Mouse (Mus musculus) left cerebral cortex, postnatal 14 days (tissue): ENCODE results near the gene Lrrc57. TPM values are rescaled to one million over a fixed set of nuclear protein-coding genes. Genes with fewer than 3 reads are reported as not detected.
"Not testable (repeated sequence)": the region's sequence is repeated elsewhere in the genome, so short reads cannot be mapped to it uniquely, and the experiment has no call there.

Experiments
- DNase-seq, 2 experiments: peaks; one replicate each; pipeline ENCODE4 v3.0.0; 2021 to 2022; ENCODE audit warnings: low spot score in 2 of 2, mixed read lengths in 1 of 2
- intact Hi-C: fragments of 180-260 bp; cut with DNase I; formaldehyde crosslinking; loops from one replicate; pipeline ENCODE4 v1.15.1; 2025
- total RNA-seq, 2 experiments: library from RNA; stranded (reverse); gene quantifications; 2 replicates each; pipeline ENCODE4 v1.2.3; 2021

The Lrrc57 gene
- total RNA-seq, 2 experiments from 2014 or later, result 31.7 to 34.5 TPM

DNA sequence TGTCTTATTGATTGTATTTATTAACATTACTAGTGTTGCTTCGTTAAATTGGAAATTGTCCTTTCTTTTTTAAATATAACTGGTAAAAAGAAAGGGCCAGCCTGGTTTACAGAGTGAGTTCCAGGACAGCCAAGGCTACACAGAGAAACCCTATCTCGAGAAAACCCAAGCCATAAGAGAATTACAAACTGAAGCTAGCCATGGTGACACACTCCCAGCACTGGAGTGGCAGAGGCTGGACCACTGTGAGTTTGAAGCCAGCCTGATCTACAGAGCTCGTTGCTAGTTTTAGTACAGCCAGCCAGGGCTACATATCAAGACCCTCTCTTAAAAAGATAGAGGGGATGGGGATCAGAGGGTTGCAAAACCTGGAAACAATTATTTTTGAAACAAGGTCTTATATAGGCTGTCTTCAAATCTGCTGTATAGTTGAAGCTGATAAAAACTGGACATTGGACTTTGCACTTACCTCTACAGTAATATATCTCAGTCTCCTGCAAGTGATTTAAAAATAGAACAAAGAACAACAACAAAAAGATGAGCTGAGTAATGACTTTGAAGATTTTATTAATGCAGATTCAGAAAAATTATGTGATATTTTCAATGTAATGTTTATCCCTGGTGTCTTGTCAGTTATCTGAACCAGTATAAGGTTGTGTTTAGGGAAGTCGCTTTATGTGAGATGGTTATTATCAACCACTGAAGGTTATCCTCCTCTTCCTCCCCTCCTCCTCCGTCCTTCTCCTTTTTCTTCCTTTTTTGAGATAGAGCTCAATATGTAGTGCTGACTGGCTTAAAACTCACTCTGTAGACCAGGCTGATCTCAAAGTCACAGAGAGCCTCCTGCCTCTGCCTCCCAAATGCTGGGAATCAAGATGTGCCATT is 7.2 kb upstream of the Lrrc57 start:
- intact Hi-C loops, result no loop called here
- no peak for DNase-seq

GRCm38 (mm10) chr2:120606021-120606690 is 3.2 kb downstream of the Lrrc57 start:
- DNase-seq, result peak in 1 of 2 experiments; percentile 52
- intact Hi-C loops, result loop anchor here (5.0 kb wide), 1 partner anchor 39 kb away; the partner anchor contains the start of gene Snap23

GRCm38 (mm10) chr2:120599506-120599905 is 9.8 kb downstream of the Lrrc57 start:
- no peak for DNase-seq
- intact Hi-C loops, result no loop called here

GRCm38 (mm10) chr2:120597734-120598133 is 11.6 kb downstream of the Lrrc57 start:
- intact Hi-C loops, result no loop called here
- DNase-seq, result no peak

GRCm38 (mm10) chr2:120592227-120592626 is 17.1 kb downstream of the Lrrc57 start:
- no peak for DNase-seq
- intact Hi-C loops, result no loop called here

- intact Hi-C loops, result no loop called here
- peak; percentile 67 to 73 for DNase-seq
Measured at GRCm38 (mm10) chr2:120589759-120590158, 19.6 kb downstream of the Lrrc57 start.

- intact Hi-C loops, result no loop called here
- no peak for DNase-seq
Measured at GRCm38 (mm10) chr2:120578286-120578685, 31.0 kb downstream of the Lrrc57 start.

DNA sequence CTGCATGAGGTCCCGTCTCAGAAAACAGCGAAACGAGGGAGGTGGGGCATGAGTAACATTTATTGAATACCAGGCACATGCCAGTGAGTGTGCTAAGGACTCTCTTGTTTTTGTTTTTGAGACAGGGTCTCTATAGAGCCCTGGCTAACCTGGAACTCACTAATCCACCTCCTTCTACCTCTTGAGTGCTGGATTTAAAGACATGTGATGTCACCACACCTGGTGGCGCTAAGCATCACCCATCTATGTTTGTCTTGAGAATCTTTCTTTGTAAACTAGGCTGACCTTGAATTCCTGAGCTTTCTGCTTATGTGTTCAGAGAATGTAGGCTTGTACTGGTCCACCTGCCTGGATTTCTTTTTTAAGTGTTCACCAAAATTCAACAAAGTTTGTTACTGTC is 31.5 kb downstream of the Lrrc57 start:
- no peak for DNase-seq
- intact Hi-C loops, result no loop called here

GRCm38 (mm10) chr2:120575978-120576377 is 33.3 kb downstream of the Lrrc57 start:
- intact Hi-C loops, result no loop called here

DNA sequence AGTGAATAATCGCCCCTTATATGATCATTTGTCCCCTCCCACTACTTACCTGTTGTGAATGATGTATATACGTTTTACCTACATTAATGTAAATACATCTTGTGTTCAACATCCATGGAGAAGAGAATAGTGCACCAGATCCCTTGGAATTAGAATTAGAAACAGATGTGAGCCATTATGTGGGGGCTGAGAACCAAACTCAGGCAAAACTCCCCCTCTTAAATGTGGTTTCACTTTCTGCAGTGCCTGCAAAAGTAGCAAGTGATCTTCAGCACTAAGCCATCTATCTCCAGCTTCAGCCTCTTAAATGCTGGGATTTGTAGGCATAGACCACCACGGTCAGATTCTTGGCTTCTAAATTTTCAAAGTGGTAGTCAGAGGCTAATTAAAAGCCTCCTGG is 34.2 kb downstream of the Lrrc57 start:
- DNase-seq, result no peak
- intact Hi-C loops, result no loop called here

More at GRCm38 (mm10) chr2:120575978-120576377, 33.3 kb downstream of the Lrrc57 start:
- no peak for DNase-seq

DNA sequence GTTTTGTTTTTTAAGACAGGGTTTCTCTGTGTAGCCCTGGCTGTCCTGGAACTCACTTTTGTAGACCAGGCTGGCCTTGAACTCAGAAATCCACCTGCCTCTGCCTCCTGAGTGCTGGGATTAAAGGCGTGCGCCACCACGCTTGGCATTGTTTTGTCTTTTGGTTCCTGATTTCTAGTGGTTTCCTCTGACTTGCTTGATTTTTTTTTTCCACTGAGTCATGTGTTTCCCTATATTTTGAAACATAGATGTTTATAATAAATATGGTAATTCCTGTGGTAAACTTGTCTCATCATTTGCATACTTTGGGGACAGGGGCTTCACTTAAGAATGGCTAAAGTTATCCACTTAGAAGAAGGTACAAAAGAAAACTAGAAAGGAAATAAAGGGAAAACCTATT is 37.2 kb downstream of the Lrrc57 start:
- DNase-seq, intact Hi-C loops: not testable (repeated sequence)

GRCm38 (mm10) chr2:120571081-120571480 is 38.2 kb downstream of the Lrrc57 start:
- DNase-seq, result no peak
- intact Hi-C loops, result no loop called here

GRCm38 (mm10) chr2:120567798-120568320 is 41.5 kb downstream of the Lrrc57 start:
- no peak for DNase-seq
- intact Hi-C loops, result loop anchor here (5.0 kb wide), 1 partner anchor 39 kb away; the partner anchor contains the start of genes Haus2 and Lrrc57

DNA sequence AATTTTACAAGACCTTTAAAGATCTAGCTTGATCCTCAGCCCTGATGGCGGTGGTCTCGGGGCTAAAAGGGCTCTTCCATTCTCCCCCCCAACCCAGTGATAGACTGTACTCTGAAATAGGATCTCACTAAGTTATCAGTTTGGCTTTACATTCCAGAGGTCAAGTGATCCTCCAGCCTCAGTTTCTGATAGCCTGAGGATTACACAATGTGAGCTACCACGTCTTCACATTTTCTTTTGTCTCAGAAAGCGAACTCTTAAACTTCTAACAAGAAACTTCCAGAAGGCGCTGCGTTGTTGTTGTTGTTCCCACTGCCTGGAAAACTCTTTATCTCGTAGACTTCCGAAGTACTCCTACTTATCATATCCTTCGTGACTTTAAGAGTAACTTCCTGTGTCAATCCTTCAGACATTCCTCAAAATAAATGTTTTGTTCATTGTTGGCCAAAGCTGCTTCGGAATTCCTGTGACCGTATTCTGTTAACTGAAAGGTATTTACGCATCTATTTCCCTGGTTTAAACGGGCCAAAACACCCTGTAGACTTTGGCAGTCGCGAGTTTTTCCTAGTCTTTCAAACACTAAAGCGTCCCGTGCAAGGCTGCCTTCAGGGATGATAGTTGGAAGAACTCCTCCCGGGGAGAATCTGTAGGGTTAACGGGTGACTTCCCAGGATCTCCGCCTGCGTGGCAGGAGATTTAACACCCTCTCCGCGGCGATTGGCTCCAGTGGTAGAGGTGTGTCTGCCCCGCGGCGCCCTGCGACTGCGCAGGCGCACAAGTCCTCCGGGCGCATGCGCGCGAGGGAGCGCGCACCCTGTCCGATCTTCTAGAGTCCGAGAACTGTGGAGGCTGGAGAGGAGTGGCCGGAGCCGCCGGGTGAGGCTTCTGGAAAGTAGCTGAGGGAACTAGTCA is 42.2 kb downstream of the Lrrc57 start, which contains the start of gene Snap23:
Snap23 (plus strand) TSS at position 786 of the 912 bp plus-strand sequence.
- intact Hi-C loops, result loop anchor here (5.0 kb wide), 1 partner anchor 40 kb away; the partner anchor contains the start of genes Haus2 and Lrrc57
- peak; percentile 94 for DNase-seq

- no peak for DNase-seq
- intact Hi-C loops, result loop anchor here (5.0 kb wide), 1 partner anchor 42 kb away; the partner anchor contains the start of genes Haus2 and Lrrc57
Measured at GRCm38 (mm10) chr2:120565363-120565762, 44.0 kb downstream of the Lrrc57 start.

DNA sequence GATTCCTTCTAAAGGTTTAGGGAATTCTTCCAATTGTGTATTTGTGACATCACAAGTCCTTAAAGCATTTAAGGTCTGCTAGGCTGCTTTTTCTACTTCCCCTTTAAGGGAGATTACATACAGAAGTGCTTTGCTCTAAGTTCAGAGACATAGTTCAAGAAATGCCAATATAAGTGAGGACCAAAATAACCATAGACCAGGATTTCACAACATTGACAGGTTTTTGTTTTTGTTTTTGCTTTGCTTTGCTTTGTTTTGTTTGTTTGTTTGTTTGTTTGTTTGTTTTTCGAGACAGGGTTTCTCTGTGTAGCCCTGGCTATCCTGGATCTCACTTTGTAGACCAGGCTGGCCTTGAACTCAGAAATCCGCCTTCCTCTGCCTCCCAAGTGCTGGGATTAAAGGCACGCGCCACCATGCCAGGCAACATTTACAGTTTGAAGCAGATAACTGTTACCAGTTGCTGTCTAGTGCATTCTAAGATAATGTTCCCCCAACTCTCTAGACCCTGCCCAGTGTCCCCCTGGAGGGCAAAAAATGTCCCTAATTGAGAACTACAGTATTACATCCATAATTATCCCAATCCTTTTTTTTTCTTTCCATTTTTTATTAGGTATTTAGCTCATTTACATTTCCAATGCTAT is 44.7 kb downstream of the Lrrc57 start:
- intact Hi-C loops, result loop anchor here (5.0 kb wide), 1 partner anchor 43 kb away; the partner anchor contains the start of genes Haus2 and Lrrc57
- DNase-seq, result not testable (repeated sequence)

DNA sequence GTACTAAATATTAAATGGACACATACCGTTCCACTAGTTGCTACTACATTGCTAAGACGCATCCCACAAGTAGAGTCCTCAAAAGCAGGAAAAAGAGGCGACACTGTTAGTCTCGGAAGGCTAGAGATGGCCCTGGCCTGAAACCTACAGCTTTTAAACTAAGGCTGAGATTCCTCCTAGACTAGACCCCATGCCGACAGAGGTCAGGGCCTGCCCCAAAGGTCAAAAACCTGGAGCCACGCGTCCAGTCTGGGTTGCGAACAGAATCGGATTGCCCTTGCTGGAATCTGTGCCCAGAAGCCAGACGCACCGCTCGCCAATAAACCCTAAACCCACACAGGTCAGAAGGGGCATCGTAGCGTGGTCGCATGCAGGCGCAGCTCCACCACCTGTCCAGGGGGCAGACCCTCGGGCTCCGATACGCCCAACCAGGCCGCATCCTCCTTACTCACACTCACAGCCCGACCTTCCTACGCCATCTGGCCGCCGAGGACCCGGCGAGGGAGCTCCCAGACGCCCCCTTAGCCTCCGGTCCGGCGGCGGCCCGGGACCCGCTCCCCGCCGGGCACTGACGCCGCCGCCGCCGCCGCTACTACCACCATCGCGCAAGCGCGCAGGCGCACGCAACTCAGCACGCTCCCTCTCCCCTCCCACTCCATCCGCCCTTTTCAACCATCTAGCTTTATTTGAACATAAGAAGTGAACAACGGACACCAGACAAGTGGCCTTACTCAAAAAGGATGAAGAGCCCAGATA is 45.9 kb downstream of the Lrrc57 start, which contains the start of gene Zfp106:
Zfp106 (minus strand) TSS at position 609 of the 756 bp plus-strand sequence.
- peak; percentile 86 to 88 for DNase-seq
- intact Hi-C loops, result no loop called here

GRCm38 (mm10) chr2:120562859-120563234 is 46.5 kb downstream of the Lrrc57 start:
- DNase-seq, result no peak
- intact Hi-C loops, result no loop called here
